Mouse (Mus musculus): ENCODE data around the gene Triobp.

Gene Triobp

GRCm38 (mm10) chr15:79044837-79045236, 97.3 kb downstream of the Triobp start:
- TF ChIP-seq GATA4 (IDR thresholded peaks at IDR 0.05; ENCODE audit: insufficient replicate concordance, low read length): no peak

DNA sequence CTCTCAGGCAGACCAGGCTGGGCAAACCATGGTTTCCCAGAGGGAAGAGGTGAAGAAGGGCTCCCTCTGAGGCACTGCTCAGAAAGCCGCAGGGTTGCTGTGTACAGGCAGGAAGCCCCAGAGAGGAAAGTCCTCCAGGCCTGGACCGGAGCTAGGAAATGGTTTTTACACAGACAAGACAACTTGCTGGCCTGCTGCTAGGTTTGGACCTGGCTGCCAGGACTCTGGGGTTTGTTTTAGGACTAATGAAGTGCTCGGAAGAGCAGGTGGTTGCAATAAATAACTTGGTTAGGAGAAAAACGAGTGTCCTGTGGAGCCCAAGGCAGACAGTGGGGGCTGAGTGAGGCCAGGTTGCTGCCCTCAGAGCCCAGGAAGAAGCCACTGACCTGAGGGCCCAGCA, 100.7 kb downstream of the Triobp start:
- TF ChIP-seq GATA4 (IDR thresholded peaks at IDR 0.05; ENCODE audit: insufficient replicate concordance, low read length): no peak

DNA sequence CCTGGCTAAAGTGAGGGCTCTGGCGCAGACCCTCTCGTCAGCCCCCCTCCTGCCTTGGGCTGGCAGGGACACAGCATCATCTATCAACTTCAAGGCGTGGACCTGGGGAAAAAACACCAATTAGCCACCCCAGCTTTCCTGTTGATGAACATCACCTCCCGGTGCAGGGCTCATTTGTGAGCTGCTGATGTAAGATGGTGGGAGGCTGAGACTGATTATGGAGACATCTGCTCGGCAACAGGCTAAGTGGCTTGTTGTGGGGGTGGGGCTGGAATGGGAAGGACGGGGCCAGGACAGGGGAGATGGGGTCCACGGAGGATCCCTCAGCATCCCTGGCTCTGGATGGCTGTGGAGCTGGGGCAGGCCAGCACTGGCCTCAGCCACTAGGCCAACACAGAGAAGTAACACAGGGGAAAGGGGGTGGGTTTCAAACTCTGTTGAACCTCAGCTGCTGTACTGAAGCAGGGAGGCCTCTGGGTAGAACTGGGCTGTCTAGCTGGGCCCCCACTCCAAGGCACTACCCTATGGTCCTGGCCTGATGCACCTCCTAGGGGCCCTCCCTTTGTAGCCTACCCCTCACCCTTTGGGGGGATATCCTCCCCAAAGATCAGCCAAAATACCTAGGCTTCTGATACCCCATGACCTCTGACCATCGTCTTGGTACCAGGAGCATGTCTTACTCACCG, 102.8 kb downstream of the Triobp start:
- TF ChIP-seq GATA4 (IDR thresholded peaks at IDR 0.05; ENCODE audit: insufficient replicate concordance, low read length): no peak

DNA sequence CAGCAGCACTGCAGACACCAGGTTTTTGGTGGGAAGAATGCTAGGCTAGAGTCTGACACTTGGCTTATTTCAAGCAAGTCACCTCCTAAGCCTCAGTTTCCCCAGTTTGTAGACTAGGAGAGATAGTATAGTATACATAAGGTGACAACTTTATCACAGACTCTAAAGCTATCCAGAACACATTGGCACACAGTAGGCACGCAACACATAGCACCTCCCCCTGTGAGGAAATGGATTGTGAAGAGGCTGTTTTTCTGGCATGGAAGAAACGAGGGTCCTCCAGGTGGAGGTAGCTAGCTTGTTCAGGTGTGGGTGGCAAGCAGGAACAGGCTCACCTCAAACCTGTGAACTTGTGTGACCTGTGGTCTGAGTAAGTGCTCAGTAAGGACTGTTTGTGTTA, 103.4 kb downstream of the Triobp start:
- TF ChIP-seq GATA4 (IDR thresholded peaks at IDR 0.05; ENCODE audit: insufficient replicate concordance, low read length): no peak

DNA sequence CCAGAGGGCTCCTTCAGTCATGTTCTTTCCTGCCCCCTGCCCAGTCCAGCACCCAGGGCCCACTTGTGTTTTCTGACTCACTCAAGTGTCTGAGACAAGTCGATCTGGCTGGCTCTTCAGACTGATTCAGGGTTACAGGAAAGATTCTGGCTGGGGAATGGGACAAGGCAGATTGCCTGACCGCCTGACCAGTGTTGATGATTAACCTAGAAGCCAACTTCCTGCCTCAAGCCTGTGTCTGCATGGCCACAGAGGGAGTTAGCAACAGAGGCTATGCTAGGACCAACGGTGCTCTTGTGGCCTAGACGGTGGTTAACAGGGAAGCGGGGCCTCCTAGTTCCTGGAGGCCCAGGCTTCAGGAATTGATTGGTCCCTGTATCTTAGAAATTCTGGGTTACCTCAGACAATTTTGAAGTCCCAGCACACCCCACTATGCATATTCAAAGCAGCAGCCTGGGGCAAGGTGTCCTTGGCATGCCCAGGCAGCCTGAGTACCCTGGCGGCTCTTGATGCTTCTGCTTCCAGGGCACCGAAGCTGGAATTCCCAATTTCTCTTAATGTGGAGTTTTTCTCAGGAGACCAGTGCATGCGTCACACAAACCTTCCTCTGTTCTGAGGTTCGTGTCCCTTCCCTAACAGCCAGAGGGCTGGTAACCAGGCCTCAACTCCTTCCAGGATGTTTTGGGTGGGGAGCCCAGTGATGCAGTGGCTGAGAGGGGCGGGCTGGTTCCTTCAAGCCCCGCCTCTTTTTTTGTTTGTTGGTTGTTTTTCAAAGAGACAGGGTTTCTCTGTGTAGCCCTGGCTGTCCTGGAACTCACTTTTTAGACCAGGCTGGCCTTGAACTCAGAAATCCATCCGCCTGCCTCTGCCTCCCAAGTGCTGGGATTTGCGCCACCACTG, 104.2 kb downstream of the Triobp start:
- no peak for TF ChIP-seq GATA4 (IDR thresholded peaks at IDR 0.05; ENCODE audit: insufficient replicate concordance, low read length)

GRCm38 (mm10) chr15:79052366-79052765, 104.8 kb downstream of the Triobp start:
- TF ChIP-seq GATA4 (IDR thresholded peaks at IDR 0.05; ENCODE audit: insufficient replicate concordance, low read length): no peak
